Mouse (Mus musculus) limb, embryonic 11.5 days (tissue): Measurements from ENCODE around the gene Gm2000. TPM values are rescaled to one million over a fixed set of nuclear protein-coding genes. Genes with fewer than 3 reads are reported as not detected.

Source experiments
- ATAC-seq: fragments of 200-750 bp; cut with Nextera tagmentation; 2 replicates; pipeline ENCODE4 v1.8.0; 2017; ENCODE audit warnings: low read depth; ENCODE audit not compliant: insufficient number of reproducible peaks, low FRiP score, low TSS enrichment
- DNase-seq: peaks from one replicate; pipeline ENCODE4 v3.0.0-alpha.2; 2015; ENCODE audit warnings: low spot score
- H3K27ac ChIP-seq: fragments of 300-500 bp; sonication (generic); replicated peaks from 2 replicates; pipeline ENCODE4 v1.5.1; 2014; ENCODE audit warnings: low read depth, mild to moderate bottlenecking, low read length
- H3K27me3 ChIP-seq: fragments of 300-500 bp; sonication (generic); 2 replicates; pipeline ENCODE4 v1.6.1; 2014; ENCODE audit warnings: mild to moderate bottlenecking, low read length, mixed read lengths; ENCODE audit not compliant: control insufficient read depth, insufficient read depth
- H3K36me3 ChIP-seq: fragments of 300-500 bp; sonication (generic); 2 replicates; pipeline ENCODE4 v1.6.1; 2014; ENCODE audit warnings: mild to moderate bottlenecking, low read length, moderate library complexity, mixed read lengths; ENCODE audit not compliant: control insufficient read depth, insufficient read depth
- H3K4me1 ChIP-seq: fragments of 300-500 bp; sonication (generic); 2 replicates; pipeline ENCODE4 v1.6.1; 2014; ENCODE audit warnings: low read length, mixed read lengths; ENCODE audit not compliant: control insufficient read depth, insufficient read depth
- H3K4me2 ChIP-seq: fragments of 300-500 bp; sonication (generic); 2 replicates; pipeline ENCODE4 v1.6.1; 2014; ENCODE audit warnings: low read depth, mild to moderate bottlenecking, moderate library complexity; ENCODE audit not compliant: severe bottlenecking
- H3K4me3 ChIP-seq: fragments of 300-500 bp; sonication (generic); 2 replicates; pipeline ENCODE4 v1.5.1; 2014; ENCODE audit warnings: low read depth, low read length
- H3K9ac ChIP-seq: fragments of 300-500 bp; sonication (generic); 2 replicates; pipeline ENCODE4 v1.6.1; 2014; ENCODE audit warnings: mild to moderate bottlenecking, low read length
- H3K9me3 ChIP-seq: fragments of 300-500 bp; sonication (generic); 2 replicates; pipeline ENCODE4 v1.6.1; 2016; ENCODE audit warnings: low read length; ENCODE audit not compliant: control insufficient read depth
- WGBS: fragments of 180-500 bp; shearing (Covaris S2); extraction: QIAGEN DNeasy Blood & Tissue Kit; methylation state at CpG from one replicate; pipeline ENCODE4 v1.1.7; 2014; 5-methylcytosine and 5-hydroxymethylcytosine counted together
- polyA plus RNA-seq: library from polyadenylated mRNA; unstranded; fragments of >200 nt; fragmentation: Nextera tagmentation; extraction: Ambion mirVana; gene quantifications from 2 replicates; pipeline ENCODE4 v1.2.1, GENCODE M21; 2014

The Gm2000 gene
- polyA plus RNA-seq, result 1,006 and 1,041 TPM in 2 replicates

DNA sequence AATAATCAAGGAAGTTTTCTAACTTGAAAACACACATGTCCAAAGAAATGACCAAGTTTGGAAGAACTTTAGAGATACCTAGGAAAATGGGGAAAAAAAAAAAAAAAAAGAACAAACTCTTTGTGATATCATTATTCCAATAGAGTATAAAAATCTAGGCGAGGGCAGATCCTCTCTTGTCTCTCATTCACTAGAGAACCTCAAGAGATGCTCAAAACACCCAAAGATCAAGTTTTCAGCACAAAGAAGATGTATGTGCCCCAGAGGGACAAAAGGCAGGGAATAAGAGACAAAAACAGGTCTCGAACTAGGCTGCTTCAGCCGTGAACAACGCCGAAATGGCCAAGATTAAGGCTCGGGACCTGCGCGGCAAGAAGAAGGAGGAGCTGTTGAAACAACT lies at the start of gene Gm2000:
Gene Gm2000 (plus strand): TSS at position 301 of the 400 bp plus-strand sequence.
- 85% methylated on average over 6 of the region's 8 CpGs for WGBS

DNA sequence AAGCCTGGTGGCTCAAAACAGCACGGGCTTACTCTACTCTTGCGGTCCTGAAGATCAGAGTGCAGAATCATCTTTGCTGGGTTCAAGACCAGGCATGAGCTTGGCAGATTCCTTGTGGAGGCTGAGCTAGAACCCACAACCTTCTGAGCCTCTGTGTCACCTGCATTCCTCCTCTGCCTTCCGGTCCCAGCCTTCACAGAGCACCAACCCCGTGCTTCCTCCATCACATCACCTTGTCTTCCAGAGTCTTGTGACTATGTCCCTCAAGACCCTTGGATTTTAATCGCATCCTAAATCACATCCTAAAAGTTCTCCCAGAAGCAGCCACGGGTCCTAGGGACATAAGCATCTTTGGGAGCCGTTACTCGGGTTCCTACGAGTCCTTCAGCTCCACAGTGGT lies 42.7 kb upstream of the Gm2000 start:
- H3K4me1 ChIP-seq, result no peaks in the 10 kb centered on the region
- H3K27me3 ChIP-seq, result no peaks in the 10 kb centered on the region
- no peak overlapping the region for H3K4me3 ChIP-seq

More for the DNA sequence above, at the start of gene Gm2000:
- H3K4me3 ChIP-seq, result no peak within 1 kb of the TSS
- ATAC-seq, result no peak
- H3K36me3 ChIP-seq, result no peaks in the 10 kb centered on the region
- no peaks in the 10 kb centered on the region for H3K27me3 ChIP-seq
- H3K4me1 ChIP-seq, result no peaks in the 10 kb centered on the region
- DNase-seq, result no peak
- H3K27ac ChIP-seq, result no peak within 1 kb of the TSS
- no peak within 1 kb of the TSS for H3K9ac ChIP-seq
- H3K4me2 ChIP-seq, result no peak within 1 kb of the TSS
- no peaks in the 10 kb centered on the region for H3K9me3 ChIP-seq

DNA sequence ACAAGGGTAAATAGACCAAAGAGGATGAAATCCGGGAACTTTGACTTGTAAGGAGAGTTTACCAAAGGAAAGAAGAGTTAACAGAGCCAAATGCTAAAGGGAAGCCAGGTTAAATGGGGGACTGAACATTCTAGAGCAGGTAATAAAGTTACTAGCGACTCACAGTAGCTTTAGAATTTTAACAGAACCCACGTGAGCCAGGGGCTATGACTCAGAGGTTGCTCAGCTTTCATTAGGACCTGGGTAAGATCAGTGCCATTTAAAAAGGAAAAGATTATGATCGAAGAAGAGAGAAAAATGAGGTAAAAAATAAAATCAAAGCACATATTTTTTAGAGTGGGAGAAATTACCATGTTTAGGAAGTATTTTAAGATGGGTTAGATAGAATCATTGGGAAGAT lies 25.0 kb upstream of the Gm2000 start:
- WGBS, result 67% methylated on average over 4 of the region's 4 CpGs
- Histone ChIP-seq H3K4me1 (no peaks in the 10 kb centered on the region), H3K27me3 (no peaks in the 10 kb centered on the region), H3K4me2 (no peak overlapping the region), H3K4me3 (no peak overlapping the region), H3K9me3 (no peaks in the 10 kb centered on the region), H3K9ac (no peak overlapping the region), H3K27ac (no peak overlapping the region), H3K36me3 (no peaks in the 10 kb centered on the region)
- DNase-seq (no peak), ATAC-seq (no peak)

More for the DNA sequence above, 42.7 kb upstream of the Gm2000 start:
- no peak overlapping the region for H3K27ac ChIP-seq
- no peak overlapping the region for H3K4me2 ChIP-seq
- ATAC-seq (no peak), DNase-seq (no peak)
- no peak overlapping the region for H3K9ac ChIP-seq
- H3K36me3 ChIP-seq, result no peaks in the 10 kb centered on the region
- H3K9me3 ChIP-seq, result no peaks in the 10 kb centered on the region
- 84% methylated on average over 9 of the region's 9 CpGs for WGBS

DNA sequence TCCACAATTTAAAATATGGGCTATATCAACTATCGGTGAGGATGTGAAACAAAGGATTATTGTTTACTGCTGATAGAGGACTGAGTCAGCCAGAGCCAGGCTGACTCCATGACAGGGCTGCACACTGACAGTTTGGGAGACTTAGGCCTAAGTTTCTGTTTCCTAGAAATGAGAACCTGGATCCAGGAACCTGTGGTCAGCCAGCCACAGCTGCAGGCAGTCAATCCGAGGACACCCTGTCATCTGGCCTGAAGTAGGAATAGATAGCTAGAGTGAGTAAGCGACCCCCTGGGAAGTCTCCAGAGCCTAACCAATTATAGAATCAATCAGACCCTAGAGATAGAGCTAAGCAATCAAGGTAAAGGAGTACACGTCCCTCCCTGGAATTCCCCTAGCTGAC lies 21.4 kb upstream of the Gm2000 start:
- no peak for ATAC-seq
- Histone ChIP-seq H3K4me2 (no peak overlapping the region), H3K9ac (no peak overlapping the region), H3K27me3 (no peaks in the 10 kb centered on the region), H3K9me3 (no peaks in the 10 kb centered on the region), H3K27ac (no peak overlapping the region), H3K36me3 (no peaks in the 10 kb centered on the region), H3K4me3 (no peak overlapping the region), H3K4me1 (no peaks in the 10 kb centered on the region)
- WGBS, result 72% methylated on average over 4 of the region's 4 CpGs
- no peak for DNase-seq

DNA sequence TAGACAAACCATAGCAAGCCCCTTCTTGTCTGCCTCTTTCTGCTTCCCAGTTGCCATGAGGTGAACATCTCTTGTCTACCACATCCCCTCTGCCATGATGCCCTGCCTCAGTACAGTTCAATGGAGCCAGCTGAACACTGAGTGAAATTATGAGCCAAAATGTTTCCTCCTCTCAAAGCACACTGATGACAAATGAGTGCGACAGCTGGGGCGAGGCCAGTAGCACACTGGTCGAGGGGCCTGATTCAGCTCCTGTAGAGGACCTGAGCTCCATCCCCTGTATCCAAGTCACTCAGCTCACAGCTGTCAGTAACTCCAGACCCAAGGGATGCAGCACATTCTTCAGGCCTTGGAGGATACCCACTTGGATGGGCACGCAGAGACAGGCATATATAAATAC lies 20.2 kb upstream of the Gm2000 start:
- Histone ChIP-seq H3K27me3 (no peaks in the 10 kb centered on the region), H3K27ac (no peak overlapping the region), H3K4me1 (no peaks in the 10 kb centered on the region), H3K9me3 (no peaks in the 10 kb centered on the region), H3K36me3 (no peaks in the 10 kb centered on the region), H3K9ac (no peak overlapping the region), H3K4me2 (no peak overlapping the region), H3K4me3 (no peak overlapping the region)
- 88% methylated on average over 4 of the region's 4 CpGs for WGBS
- DNase-seq (no peak), ATAC-seq (no peak)

DNA sequence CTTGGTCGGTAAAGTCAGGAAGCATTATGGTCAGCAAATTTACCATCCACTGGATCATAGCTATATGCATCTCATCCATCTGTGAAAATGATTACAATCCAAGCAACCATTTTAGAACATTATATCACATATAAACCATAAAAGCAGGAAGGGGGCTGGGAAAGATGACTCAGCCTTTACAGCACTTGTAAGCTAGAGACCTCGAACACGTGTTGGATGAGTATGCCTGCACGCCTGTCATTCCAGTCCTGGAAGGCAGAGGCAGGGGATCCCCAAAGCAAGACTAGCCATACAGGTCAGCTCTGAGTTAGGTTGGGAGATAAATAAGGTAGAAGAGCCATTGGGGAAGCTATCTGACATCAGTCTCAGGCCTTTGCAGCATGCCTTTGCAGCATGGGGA lies 16.8 kb upstream of the Gm2000 start:
- 80% methylated on average over 4 of the region's 4 CpGs for WGBS
- no peak for ATAC-seq
- no peak for DNase-seq

DNA sequence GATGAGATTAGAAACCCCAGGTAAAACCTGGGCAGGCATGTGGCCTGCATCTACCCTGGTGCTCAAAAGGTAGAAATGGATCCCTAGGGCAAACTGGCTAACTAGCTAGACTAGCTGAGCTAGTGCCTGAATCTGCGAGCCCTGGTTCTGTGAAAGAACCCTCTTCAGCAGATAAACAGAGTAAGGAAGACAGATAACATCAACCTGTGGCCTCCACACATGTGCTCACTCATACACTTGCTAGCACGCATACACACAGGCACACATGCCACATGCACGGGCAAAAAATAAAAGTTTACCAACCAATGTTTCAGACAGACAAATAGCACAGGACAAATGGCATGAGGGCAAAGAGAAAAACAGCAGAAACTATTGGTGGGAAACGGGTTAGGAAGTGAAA lies 15.4 kb upstream of the Gm2000 start:
- DNase-seq, result no peak
- Histone ChIP-seq H3K36me3 (no peaks in the 10 kb centered on the region), H3K4me3 (no peak overlapping the region), H3K27ac (no peak overlapping the region), H3K9ac (no peak overlapping the region), H3K27me3 (no peaks in the 10 kb centered on the region), H3K4me1 (no peaks in the 10 kb centered on the region), H3K4me2 (no peak overlapping the region), H3K9me3 (no peaks in the 10 kb centered on the region)
- WGBS, result 90% methylated on average over 4 of the region's 4 CpGs
- ATAC-seq, result no peak

More for the DNA sequence above, 16.8 kb upstream of the Gm2000 start:
- no peaks in the 10 kb centered on the region for H3K9me3 ChIP-seq
- no peak overlapping the region for H3K4me2 ChIP-seq
- H3K4me3 ChIP-seq, result no peak overlapping the region
- no peak overlapping the region for H3K27ac ChIP-seq
- H3K9ac ChIP-seq, result no peak overlapping the region
- H3K4me1 ChIP-seq, result no peaks in the 10 kb centered on the region
- no peaks in the 10 kb centered on the region for H3K36me3 ChIP-seq
- no peaks in the 10 kb centered on the region for H3K27me3 ChIP-seq

DNA sequence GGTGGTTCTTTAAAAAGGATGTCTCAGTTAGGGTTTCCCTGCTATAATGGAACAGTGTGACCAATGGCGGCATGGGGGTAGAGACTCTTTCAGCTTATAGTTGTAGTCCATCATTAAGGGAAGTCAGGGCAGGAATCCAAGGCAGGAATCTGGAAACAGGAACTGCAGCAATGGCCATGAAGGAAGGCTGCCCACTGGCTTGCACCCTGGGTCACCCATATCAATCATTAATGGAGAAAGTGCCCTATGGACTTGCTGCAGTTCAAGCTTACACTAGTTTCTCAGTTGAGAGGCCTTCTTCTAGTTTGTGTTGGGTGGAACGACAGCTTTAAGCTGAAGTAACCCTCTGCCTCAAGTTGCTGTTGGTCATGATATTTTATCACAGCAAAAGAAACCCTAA lies 13.4 kb upstream of the Gm2000 start:
- Histone ChIP-seq H3K9me3 (no peaks in the 10 kb centered on the region), H3K9ac (no peak overlapping the region), H3K4me2 (no peak overlapping the region), H3K4me1 (no peaks in the 10 kb centered on the region), H3K27ac (no peak overlapping the region), H3K4me3 (no peak overlapping the region), H3K27me3 (no peaks in the 10 kb centered on the region), H3K36me3 (no peaks in the 10 kb centered on the region)
- DNase-seq (no peak), ATAC-seq (no peak)
- 96% methylated on average over 2 of the region's 2 CpGs for WGBS

DNA sequence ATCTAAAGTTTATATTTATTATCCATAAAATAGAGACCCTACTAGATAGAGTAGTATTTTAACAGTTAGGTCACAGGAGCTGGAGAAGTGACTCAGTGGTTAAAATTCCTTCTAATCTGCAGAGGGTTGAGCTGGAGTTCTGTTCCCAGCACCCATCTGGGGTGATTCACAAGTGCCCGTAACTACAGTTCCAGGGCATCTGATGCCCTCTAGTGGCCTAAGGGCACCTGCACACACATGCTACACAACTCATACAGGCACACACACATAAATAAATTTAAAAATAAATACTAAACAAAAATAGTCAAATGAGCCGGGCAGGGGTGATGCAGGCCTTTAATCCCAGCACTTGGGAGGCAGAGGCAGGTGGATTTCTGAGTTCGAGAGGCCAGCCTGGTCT lies 15.4 kb downstream of the Gm2000 start:
- Histone ChIP-seq H3K27ac (no peak overlapping the region), H3K4me3 (no peak overlapping the region), H3K4me2 (no peak overlapping the region), H3K36me3 (no peaks in the 10 kb centered on the region), H3K9ac (no peak overlapping the region), H3K27me3 (no peaks in the 10 kb centered on the region), H3K9me3 (no peaks in the 10 kb centered on the region), H3K4me1 (no peaks in the 10 kb centered on the region)
- ATAC-seq (no peak), DNase-seq (no peak)
- 90% methylated on average over 3 of the region's 3 CpGs for WGBS
